Mouse (Mus musculus): ENCODE data around the gene Snap25.

DNA sequence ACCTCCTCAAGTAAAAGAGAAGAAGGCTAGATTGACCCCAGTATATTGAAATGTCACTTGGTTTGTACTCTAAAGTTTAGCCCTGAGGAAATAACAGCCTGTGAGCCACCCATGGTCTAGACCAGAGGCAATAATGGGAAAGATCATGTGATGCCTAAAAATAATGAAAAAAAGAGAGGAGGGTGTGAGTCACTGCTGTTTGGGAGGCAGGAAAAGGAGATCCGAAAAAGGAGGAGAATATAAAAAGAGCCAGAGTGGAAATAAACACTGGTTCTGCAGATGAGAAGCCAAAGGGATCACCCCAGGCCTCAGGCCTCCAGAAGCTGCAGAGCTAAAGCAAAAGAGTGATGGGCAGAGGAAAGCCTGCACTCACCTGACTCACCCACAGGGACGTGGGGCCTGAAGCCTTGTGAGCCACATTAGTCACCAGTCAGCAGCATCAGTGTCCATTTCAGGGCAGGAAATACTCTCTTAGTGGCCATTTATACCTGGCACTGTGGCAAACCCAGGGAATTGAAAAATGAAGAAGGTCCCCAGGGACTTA, 85.7 kb downstream of the Snap25 start:
- TF ChIP-seq CTCF (IDR thresholded peaks at IDR 0.05; ENCODE audit: low read depth, low read length): no peak
- TF ChIP-seq POLR2AphosphoS5 (IDR thresholded peaks at IDR 0.05; ENCODE audit: insufficient replicate concordance, low read depth, low read length): no peak
- TF ChIP-seq GATA1 (IDR thresholded peaks at IDR 0.05; ENCODE audit: borderline replicate concordance, low read length): no peak
- TF ChIP-seq TAL1 (conservative IDR thresholded peaks at IDR 0.05; ENCODE audit: low read depth, low read length): no peak

All from G1E (cell line).